Mouse (Mus musculus) liver, embryonic 16.5 days (tissue): ENCODE results near the gene Ces5a. TPM values are rescaled to one million over a fixed set of nuclear protein-coding genes. Genes with fewer than 3 reads are reported as not detected.

Experiments used
- ATAC-seq: fragments of 200-750 bp; cut with Nextera tagmentation; 2 replicates; pipeline ENCODE4 v1.8.0; 2017; ENCODE audit warnings: low read depth, mild to moderate bottlenecking, moderate number of reproducible peaks, moderate library complexity
- H3K27ac ChIP-seq: fragments of 300-500 bp; sonication (generic); 2 replicates; pipeline ENCODE4 v1.5.1; 2014; ENCODE audit warnings: mild to moderate bottlenecking, low read length
- H3K27me3 ChIP-seq: fragments of 300-500 bp; sonication (generic); 2 replicates; pipeline ENCODE4 v1.6.1; 2014; ENCODE audit warnings: low read depth, low read length, mixed read lengths; ENCODE audit not compliant: control insufficient read depth, insufficient read depth
- H3K36me3 ChIP-seq: fragments of 300-500 bp; sonication (generic); 2 replicates; pipeline ENCODE4 v1.6.1; 2014; ENCODE audit warnings: mild to moderate bottlenecking; ENCODE audit not compliant: control insufficient read depth, insufficient read depth
- H3K4me1 ChIP-seq: fragments of 300-500 bp; sonication (generic); 2 replicates; pipeline ENCODE4 v1.6.1; 2014; ENCODE audit warnings: low read depth, low read length, mixed read lengths; ENCODE audit not compliant: control insufficient read depth
- H3K4me2 ChIP-seq: fragments of 300-500 bp; sonication (generic); 2 replicates; pipeline ENCODE4 v1.6.1; 2014; ENCODE audit warnings: low read depth, low read length, mixed read lengths
- H3K4me3 ChIP-seq: fragments of 300-500 bp; sonication (generic); 2 replicates; pipeline ENCODE4 v1.5.1; 2014; ENCODE audit warnings: low read depth, mild to moderate bottlenecking, low read length
- H3K9ac ChIP-seq: fragments of 300-500 bp; sonication (generic); 2 replicates; pipeline ENCODE4 v1.6.1; 2014; ENCODE audit warnings: low read depth, low read length
- H3K9me3 ChIP-seq: fragments of 300-500 bp; sonication (generic); replicated peaks from 2 replicates; pipeline ENCODE4 v1.6.1; 2016; ENCODE audit warnings: low read length; ENCODE audit not compliant: control insufficient read depth
- WGBS: fragments of 180-500 bp; shearing (Covaris S2); extraction: QIAGEN DNeasy Blood & Tissue Kit; methylation state at CpG from one replicate; pipeline ENCODE4 v1.1.7; 2014; ENCODE audit not compliant: insufficient replicate concordance; 5-methylcytosine and 5-hydroxymethylcytosine counted together
- polyA plus RNA-seq: library from polyadenylated mRNA; unstranded; fragments of >200 nt; fragmentation: Nextera tagmentation; extraction: Ambion mirVana; gene quantifications from 2 replicates; pipeline ENCODE4 v1.2.1, GENCODE M21; 2015

Ces5a gene
- polyA plus RNA-seq, result not detected in 2 replicates

- WGBS, result 65% methylated on average over 5 of the region's 5 CpGs
- H3K4me2 ChIP-seq, result no peak within 1 kb of the TSS
- no peak within 1 kb of the TSS for H3K27ac ChIP-seq
- no peak within 1 kb of the TSS for H3K9ac ChIP-seq
- no peaks in the 10 kb centered on the region for H3K4me1 ChIP-seq
- no peaks in the 10 kb centered on the region for H3K36me3 ChIP-seq
- ATAC-seq, result no peak
- H3K4me3 ChIP-seq, result no peak within 1 kb of the TSS
- no peaks in the 10 kb centered on the region for H3K27me3 ChIP-seq
- H3K9me3 ChIP-seq, result no peaks in the 10 kb centered on the region
Measured at GRCm38 (mm10) chr8:93535730-93536129, at the start of gene Ces5a. Gene Ces5a (minus strand): TSS chr8:93535830.

DNA sequence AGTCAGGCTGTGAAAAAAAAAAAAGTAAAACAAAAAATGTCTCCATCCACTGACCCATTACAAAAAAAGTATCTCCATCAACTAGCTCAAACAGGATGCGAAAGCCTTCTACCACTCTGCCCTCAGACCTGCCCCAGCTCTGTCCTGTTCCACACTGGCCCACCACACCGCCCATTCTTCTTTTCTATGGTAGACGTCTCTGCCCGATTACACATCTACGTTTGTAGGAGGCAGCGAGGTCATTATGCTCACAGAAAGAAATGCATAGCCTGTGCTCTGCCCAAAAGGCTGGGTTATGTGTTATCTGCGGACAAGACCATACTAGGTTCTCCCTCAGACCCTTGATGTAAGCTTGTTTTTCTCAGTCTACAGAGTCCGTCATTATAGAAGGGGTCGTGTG, 37.2 kb upstream of the Ces5a start:
- Histone ChIP-seq H3K4me3 (no peak overlapping the region), H3K27ac (no peak overlapping the region), H3K9ac (no peak overlapping the region), H3K36me3 (no peaks in the 10 kb centered on the region), H3K4me1 (no peaks in the 10 kb centered on the region), H3K9me3 (no peaks in the 10 kb centered on the region), H3K4me2 (no peak overlapping the region), H3K27me3 (no peaks in the 10 kb centered on the region)
- no peak for ATAC-seq
- 69% methylated on average over 9 of the region's 9 CpGs for WGBS

DNA sequence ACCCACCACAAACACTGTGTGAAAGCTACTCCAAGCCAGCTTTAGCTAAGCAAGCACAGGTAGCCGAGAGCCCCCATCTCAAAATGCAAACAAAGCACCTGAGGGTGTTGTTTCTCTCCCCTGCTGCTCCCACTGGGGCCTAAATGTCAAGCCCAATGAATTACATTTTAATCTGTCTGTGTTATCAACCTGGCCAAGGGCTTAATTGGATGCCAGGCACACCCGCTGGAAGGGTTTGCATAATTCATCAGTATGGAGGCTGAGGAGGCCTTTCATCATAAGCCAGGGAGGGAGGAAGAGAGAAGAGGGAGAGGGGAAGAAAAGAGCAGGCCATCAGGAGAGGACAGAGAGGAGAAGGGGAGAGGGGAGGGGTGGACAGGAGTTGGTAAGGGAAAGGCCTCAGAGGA, 36.5 kb upstream of the Ces5a start:
- no peaks in the 10 kb centered on the region for H3K9me3 ChIP-seq
- H3K4me1 ChIP-seq, result no peaks in the 10 kb centered on the region
- no peak overlapping the region for H3K4me3 ChIP-seq
- ATAC-seq, result no peak
- H3K27me3 ChIP-seq, result no peaks in the 10 kb centered on the region
- H3K27ac ChIP-seq, result no peak overlapping the region
- no peak overlapping the region for H3K4me2 ChIP-seq
- no peak overlapping the region for H3K9ac ChIP-seq
- WGBS, result 32% methylated on average over 2 of the region's 2 CpGs
- no peaks in the 10 kb centered on the region for H3K36me3 ChIP-seq

DNA sequence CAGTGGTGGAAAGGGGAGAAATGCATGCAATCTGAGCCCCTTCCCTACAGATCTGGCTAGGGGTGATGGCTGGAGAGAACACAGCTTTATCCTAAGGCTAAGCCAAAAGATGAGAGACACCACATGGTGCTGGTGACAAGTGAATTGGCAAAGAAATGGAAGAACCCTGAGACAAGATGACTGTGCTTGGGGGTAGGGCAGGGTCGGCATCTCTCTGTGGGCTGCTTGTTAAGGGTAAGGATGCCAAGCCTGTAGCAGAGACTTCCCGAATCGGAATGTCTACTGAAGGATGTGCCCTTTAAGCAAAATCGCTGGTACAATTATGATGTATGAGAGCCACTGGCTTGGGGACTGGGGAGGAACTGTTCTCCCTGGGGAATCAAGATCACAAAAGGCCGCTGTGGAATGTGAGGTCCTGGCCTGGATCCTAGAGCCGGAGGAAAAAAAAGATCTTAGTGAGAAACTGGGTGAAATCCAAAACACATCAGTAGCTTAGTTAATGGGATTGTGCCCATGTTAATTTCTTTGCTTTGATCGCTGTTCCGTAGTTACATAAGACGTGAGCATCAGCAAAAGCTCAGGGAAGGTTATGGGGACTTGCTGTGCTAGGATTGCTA, 35.8 kb upstream of the Ces5a start:
- ATAC-seq, result no peak
- Histone ChIP-seq H3K4me3 (no peak overlapping the region), H3K9ac (no peak overlapping the region), H3K27me3 (no peaks in the 10 kb centered on the region), H3K4me2 (no peak overlapping the region), H3K36me3 (no peaks in the 10 kb centered on the region), H3K9me3 (no peaks in the 10 kb centered on the region), H3K4me1 (no peaks in the 10 kb centered on the region), H3K27ac (no peak overlapping the region)
- 53% methylated on average over 9 of the region's 9 CpGs for WGBS

DNA sequence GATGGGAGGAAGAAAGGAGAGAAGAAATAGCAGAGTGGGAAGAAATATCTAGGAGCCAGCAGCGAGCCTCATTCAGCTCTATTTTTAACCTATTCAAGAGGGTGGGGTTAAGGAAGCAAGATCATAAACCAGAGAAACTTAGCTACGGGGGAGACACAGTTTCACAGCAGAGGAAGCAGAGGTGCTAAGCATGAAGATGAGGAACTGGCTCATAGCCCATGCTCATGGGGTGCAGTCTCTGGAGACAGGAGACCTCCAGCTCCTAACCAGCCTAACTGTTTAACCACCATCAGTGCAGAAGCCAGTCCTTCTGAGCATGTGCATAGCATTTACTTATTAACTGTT, 34.5 kb upstream of the Ces5a start:
- Histone ChIP-seq H3K4me3 (no peak overlapping the region), H3K9ac (no peak overlapping the region), H3K4me1 (no peaks in the 10 kb centered on the region), H3K36me3 (no peaks in the 10 kb centered on the region), H3K4me2 (no peak overlapping the region), H3K9me3 (no peaks in the 10 kb centered on the region), H3K27ac (no peak overlapping the region), H3K27me3 (no peaks in the 10 kb centered on the region)
- WGBS, result 23% methylated on average over 2 of the region's 2 CpGs
- no peak for ATAC-seq

DNA sequence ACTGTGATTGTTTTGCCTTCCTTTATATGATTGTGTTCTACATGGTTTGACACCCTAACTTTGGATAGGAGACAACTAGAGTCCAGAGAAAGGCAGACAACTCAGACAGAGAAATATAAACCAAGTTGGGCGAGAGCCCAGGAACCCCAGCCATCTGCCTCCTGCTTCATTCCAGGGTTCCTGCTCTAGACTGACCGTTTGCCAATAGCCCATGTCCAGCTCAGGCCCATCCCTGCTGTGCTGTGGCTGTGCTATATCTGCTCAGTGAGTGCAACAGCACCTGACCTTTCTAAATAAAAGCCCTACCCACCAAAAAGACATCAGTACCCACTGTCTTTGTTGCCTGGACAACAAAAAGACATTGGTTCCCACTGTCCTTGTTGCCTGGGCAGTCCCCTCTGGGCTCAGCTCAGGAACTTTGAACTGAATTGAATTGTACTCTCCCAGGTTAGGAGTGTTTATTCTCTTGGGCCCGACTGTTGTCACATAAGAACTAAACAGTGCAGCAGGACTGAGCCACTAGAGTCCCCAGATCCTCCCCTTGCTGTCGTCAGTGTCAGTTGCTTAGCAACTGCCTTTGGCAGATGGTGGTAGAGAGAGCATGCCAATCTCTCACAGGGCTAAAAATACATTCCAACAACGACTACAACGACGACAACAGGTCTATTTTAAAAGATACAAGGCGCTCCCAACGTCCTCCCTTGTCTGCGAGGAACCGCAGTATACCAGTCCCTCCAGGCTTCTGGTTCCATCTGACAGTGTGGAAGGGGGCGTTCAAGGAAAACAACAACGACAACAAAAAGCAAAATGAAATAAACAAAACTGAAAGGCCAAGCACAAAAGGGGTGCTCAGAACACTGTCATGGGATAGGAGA, 33.9 kb upstream of the Ces5a start:
- Histone ChIP-seq H3K9ac (no peak overlapping the region), H3K27ac (no peak overlapping the region), H3K36me3 (no peaks in the 10 kb centered on the region), H3K4me1 (no peaks in the 10 kb centered on the region), H3K27me3 (no peaks in the 10 kb centered on the region), H3K9me3 (no peaks in the 10 kb centered on the region), H3K4me3 (no peak overlapping the region), H3K4me2 (no peak overlapping the region)
- 37% methylated on average over 13 of the region's 13 CpGs for WGBS
- ATAC-seq, result no peak

DNA sequence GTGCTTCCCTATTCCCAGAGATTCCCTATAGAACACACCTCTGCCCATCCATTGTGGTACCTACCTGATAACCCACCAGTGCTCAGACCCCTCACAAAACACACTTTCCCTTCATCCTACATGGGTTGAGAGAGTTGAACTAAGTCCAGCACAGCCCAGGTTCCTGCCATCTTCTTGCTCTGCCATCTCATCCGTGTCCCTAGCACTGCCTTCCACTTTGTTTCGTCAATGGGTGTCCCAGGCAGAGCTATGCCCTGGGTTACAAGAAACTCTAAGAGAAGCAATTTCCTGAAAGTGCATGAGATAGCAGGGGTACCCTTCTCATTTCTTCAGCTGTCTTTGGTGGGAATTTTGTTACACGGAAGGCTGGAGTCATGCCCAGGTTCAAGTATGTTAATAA, 33.0 kb upstream of the Ces5a start:
- 71% methylated on average over 3 of the region's 3 CpGs for WGBS
- H3K4me2 ChIP-seq, result no peak overlapping the region
- no peaks in the 10 kb centered on the region for H3K9me3 ChIP-seq
- no peaks in the 10 kb centered on the region for H3K4me1 ChIP-seq
- no peak overlapping the region for H3K4me3 ChIP-seq
- H3K9ac ChIP-seq, result no peak overlapping the region
- ATAC-seq, result no peak
- H3K27me3 ChIP-seq, result no peaks in the 10 kb centered on the region
- no peaks in the 10 kb centered on the region for H3K36me3 ChIP-seq
- no peak overlapping the region for H3K27ac ChIP-seq

- no peak for ATAC-seq
- Histone ChIP-seq H3K4me1 (no peaks in the 10 kb centered on the region), H3K36me3 (no peaks in the 10 kb centered on the region), H3K27me3 (no peaks in the 10 kb centered on the region), H3K4me2 (no peak overlapping the region), H3K27ac (no peak overlapping the region), H3K4me3 (no peak overlapping the region), H3K9me3 (no peaks in the 10 kb centered on the region), H3K9ac (no peak overlapping the region)
- 75% methylated on average over 9 of the region's 9 CpGs for WGBS
Measured at GRCm38 (mm10) chr8:93567086-93567485, 31.5 kb upstream of the Ces5a start.

- 45% methylated on average over 4 of the region's 4 CpGs for WGBS
- H3K4me3 ChIP-seq, result no peak overlapping the region
- H3K27me3 ChIP-seq, result no peaks in the 10 kb centered on the region
- H3K36me3 ChIP-seq, result no peaks in the 10 kb centered on the region
- no peak overlapping the region for H3K9ac ChIP-seq
- no peak for ATAC-seq
- no peaks in the 10 kb centered on the region for H3K9me3 ChIP-seq
- H3K27ac ChIP-seq, result no peak overlapping the region
- no peak overlapping the region for H3K4me2 ChIP-seq
- no peaks in the 10 kb centered on the region for H3K4me1 ChIP-seq
Measured at GRCm38 (mm10) chr8:93564634-93565033, 29.0 kb upstream of the Ces5a start.
